17 mouse cellular contexts compared by ENCODE assay signal in genomic region chr11:39453329-39453952, GRCm38 (mm10).
DNase-seq lines count a peak whose midpoint lies in the region; ATAC-seq lines count a peak whose summit lies in the region.
"Had no signal": no experiment of that assay in that cellular context is flagged by ENCODE, and none has a peak within 500 bp of the region (broad histone marks: within the 10 kb centered on the region; RNA-seq: fewer than 3 reads in every experiment).

No protein-coding gene starts in this region.

- H3K4me2 ChIP-seq in forebrain, embryonic 16.5 days (ENCODE audit: low read length) = no peak overlapping the region
- no peak overlapping the region for H3K4me2 ChIP-seq in forebrain, embryonic 13.5 days
- H3K4me2 ChIP-seq in kidney, embryonic 14.5 days (replicated peaks; ENCODE audit: low read depth, low read length) = no peak overlapping the region
- H3K4me2 ChIP-seq: embryonic facial prominence, embryonic 12.5 days had no signal

- H3K4me1 ChIP-seq in forebrain, embryonic 16.5 days (replicated peaks; ENCODE audit: control insufficient read depth, insufficient read depth, low read length) = 0 out of 2 replicates have a peak, but pooled peaks cover 2% of the 10 kb centered on the region
- no peaks in the 10 kb centered on the region for H3K4me1 ChIP-seq in forebrain, embryonic 13.5 days
- H3K4me1 ChIP-seq in kidney, embryonic 14.5 days (ENCODE audit: control insufficient read depth, insufficient read depth, low read length) = no peaks in the 10 kb centered on the region
- H3K4me1 ChIP-seq: embryonic facial prominence, embryonic 12.5 days had no signal

- H3K9me3 ChIP-seq in forebrain, embryonic 16.5 days (ENCODE audit: control insufficient read depth, low read length) = no peaks in the 10 kb centered on the region
- no peaks in the 10 kb centered on the region for H3K9me3 ChIP-seq in forebrain, embryonic 13.5 days (replicated peaks)
- H3K9me3 ChIP-seq in kidney, embryonic 14.5 days (ENCODE audit: control insufficient read depth, low read length) = no peaks in the 10 kb centered on the region
- H3K9me3 ChIP-seq: embryonic facial prominence, embryonic 12.5 days had no signal

- H3K4me3 ChIP-seq in forebrain, embryonic 16.5 days (replicated peaks; ENCODE audit: low read length) = no peak overlapping the region
- H3K4me3 ChIP-seq in forebrain, embryonic 13.5 days = no peak overlapping the region
- H3K4me3 ChIP-seq in kidney, embryonic 14.5 days (ENCODE audit: low read length) = no peak overlapping the region
- H3K4me3 ChIP-seq: embryonic facial prominence, embryonic 12.5 days; gastrocnemius, adult 2 months had no signal

- no peak overlapping the region for H3K9ac ChIP-seq in forebrain, embryonic 16.5 days (replicated peaks; ENCODE audit: low read depth, low read length)
- no peak overlapping the region for H3K9ac ChIP-seq in forebrain, embryonic 13.5 days
- H3K9ac ChIP-seq in kidney, embryonic 14.5 days (ENCODE audit: low read depth, low read length) = no peak overlapping the region
- H3K9ac ChIP-seq: embryonic facial prominence, embryonic 12.5 days; liver, embryonic 14.5 days had no signal

- 0 out of 2 replicates have a peak, but pooled peaks have one; percentile 20 for ATAC-seq in forebrain, embryonic 16.5 days
- no peak; the same call in 1 of the 2 replicates for ATAC-seq in forebrain, embryonic 13.5 days
- ATAC-seq in kidney, embryonic 14.5 days (ENCODE audit: low FRiP score, low TSS enrichment) = no peak
- ATAC-seq: inflammation-experienced regulatory T-cells, adult 6 months had no signal

- 48% methylated on average over 5 of the region's 5 CpGs for WGBS in forebrain, embryonic 16.5 days
- WGBS in forebrain, embryonic 13.5 days = 59% methylated on average over 5 of the region's 5 CpGs
- 74% methylated on average over 5 of the region's 5 CpGs for WGBS in kidney, embryonic 14.5 days

- H3K36me3 ChIP-seq in forebrain, embryonic 16.5 days (ENCODE audit: control insufficient read depth, insufficient read depth) = no peaks in the 10 kb centered on the region
- no peaks in the 10 kb centered on the region for H3K36me3 ChIP-seq in forebrain, embryonic 13.5 days (ENCODE audit: poor library complexity, severe bottlenecking)
- H3K36me3 ChIP-seq in kidney, embryonic 14.5 days (ENCODE audit: control insufficient read depth, insufficient read depth, low read length) = no peaks in the 10 kb centered on the region
- H3K36me3 ChIP-seq: embryonic facial prominence, embryonic 12.5 days had no signal

- no peaks in the 10 kb centered on the region for H3K27me3 ChIP-seq in forebrain, embryonic 16.5 days (replicated peaks; ENCODE audit: control insufficient read depth, insufficient read depth, low read length)
- no peaks in the 10 kb centered on the region for H3K27me3 ChIP-seq in forebrain, embryonic 13.5 days
- H3K27me3 ChIP-seq in kidney, embryonic 14.5 days (ENCODE audit: control insufficient read depth, insufficient read depth, low read length) = no peaks in the 10 kb centered on the region
- H3K27me3 ChIP-seq: embryonic facial prominence, embryonic 12.5 days had no signal

- 0 out of 2 replicates have a peak overlapping the region, but pooled peaks have one; percentile 6 for H3K27ac ChIP-seq in forebrain, embryonic 16.5 days (ENCODE audit: low read length)
- no peak overlapping the region for H3K27ac ChIP-seq in forebrain, embryonic 13.5 days
- no peak overlapping the region for H3K27ac ChIP-seq in kidney, embryonic 14.5 days (ENCODE audit: low read depth, low read length)
- H3K27ac ChIP-seq: embryonic facial prominence, embryonic 12.5 days; gastrocnemius, adult 2 months; liver, embryonic 14.5 days had no signal

- DNase-seq in kidney, postnatal 10 days = peak; percentile 11
- DNase-seq in ovary, postnatal 36 days (ENCODE audit: low spot score) = peak; percentile 6
- DNase-seq in ovary, postnatal 10 days (ENCODE audit: low spot score) = no peak
- DNase-seq in embryo, embryonic 9.5 days (ENCODE audit: extremely low spot score) = no peak
- DNase-seq: adrenal gland, adult 2 months; cerebellum, adult 9-11 months; gastrocnemius, adult 2 months; heart, adult 11 months; lung, postnatal 14 days; right cerebral cortex, postnatal 4 days; thymus, adult 2 months had no signal

Comparison
In these comparisons a context has a peak if more than half of its experiments do, and no peak if none do; other contexts are left out.
1. DNase-seq: peak in kidney, postnatal 10 days (single experiment) and ovary, postnatal 36 days (single experiment); none in ovary, postnatal 10 days (single experiment) and embryo, embryonic 9.5 days (single experiment).